Mouse (Mus musculus) heart, postnatal 0 days (tissue): ENCODE measurements around the gene Tlr12. TPM values are rescaled to one million over a fixed set of nuclear protein-coding genes. Genes with fewer than 3 reads are reported as not detected.

Experiments
- ATAC-seq: fragments of 200-750 bp; cut with Nextera tagmentation; 2 replicates; pipeline ENCODE4 v1.8.0; 2017; ENCODE audit warnings: low read depth, moderate number of reproducible peaks, moderate library complexity; ENCODE audit not compliant: insufficient read depth
- DNase-seq: peaks from one replicate; pipeline ENCODE4 v3.0.0-alpha.2; 2016; ENCODE audit warnings: low spot score
- H3K27ac ChIP-seq: fragments of 300-500 bp; sonication (generic); 2 replicates; pipeline ENCODE4 v1.5.1; 2014; ENCODE audit warnings: low read depth, mild to moderate bottlenecking
- H3K27me3 ChIP-seq: fragments of 300-500 bp; sonication (generic); 2 replicates; pipeline ENCODE4 v1.6.1; 2014; ENCODE audit warnings: low read length, mixed read lengths; ENCODE audit not compliant: control insufficient read depth, insufficient read depth
- H3K36me3 ChIP-seq: fragments of 300-500 bp; sonication (generic); replicated peaks from 2 replicates; pipeline ENCODE4 v1.6.1; 2014; ENCODE audit warnings: low read length, mixed read lengths; ENCODE audit not compliant: control insufficient read depth, insufficient read depth
- H3K4me1 ChIP-seq: fragments of 300-500 bp; sonication (generic); 2 replicates; pipeline ENCODE4 v1.6.1; 2014; ENCODE audit warnings: antibody characterized with exemption; ENCODE audit not compliant: control insufficient read depth, insufficient read depth
- H3K4me2 ChIP-seq: fragments of 300-500 bp; sonication (generic); 2 replicates; pipeline ENCODE4 v1.6.1; 2014; ENCODE audit warnings: low read depth, mild to moderate bottlenecking, low read length, moderate library complexity
- H3K4me3 ChIP-seq: fragments of 300-500 bp; sonication (generic); 2 replicates; pipeline ENCODE4 v1.5.1; 2014; ENCODE audit warnings: low read depth, low read length
- H3K9ac ChIP-seq: fragments of 300-500 bp; sonication (generic); replicated peaks from 2 replicates; pipeline ENCODE4 v1.6.1; 2014; ENCODE audit warnings: low read depth, low read length, mixed read lengths
- H3K9me3 ChIP-seq: fragments of 300-500 bp; sonication (generic); replicated peaks from 2 replicates; pipeline ENCODE4 v1.6.1; 2016; ENCODE audit warnings: low read length; ENCODE audit not compliant: control insufficient read depth
- CTCF ChIP-seq: IDR thresholded peaks from 2 replicates; pipeline ENCODE4 v1.5.1; 2016; ENCODE audit warnings: antibody characterized with exemption, control low read depth, low read depth
- EP300 ChIP-seq: IDR thresholded peaks from 2 replicates; pipeline ENCODE4 v1.6.1; 2016; ENCODE audit warnings: antibody characterized with exemption, low read depth
- WGBS: fragments of 180-500 bp; shearing (Covaris S2); extraction: QIAGEN DNeasy Blood & Tissue Kit; methylation state at CpG from one replicate; pipeline ENCODE4 v1.1.7; 2014; 5-methylcytosine and 5-hydroxymethylcytosine counted together
- polyA plus RNA-seq: library from polyadenylated mRNA; unstranded; fragments of >200 nt; fragmentation: Nextera tagmentation; extraction: Ambion mirVana; gene quantifications from 2 replicates; pipeline ENCODE4 v1.2.1, GENCODE M21; 2015
- total RNA-seq: library from RNA; depleted of rRNA; stranded (reverse); fragments of >200 nt; gene quantifications from 2 replicates; pipeline ENCODE4 v1.2.3, GENCODE M21; 2014; ENCODE audit warnings: low replicate concordance

Tlr12 gene
- total and polyA plus RNA-seq, 2 experiments from 2014 or later = 0.14 TPM; not detected in 1

- H3K4me3 ChIP-seq = no peak overlapping the region
- no peak overlapping the region for H3K4me2 ChIP-seq
- DNase-seq = no peak
- ATAC-seq = no peak
- H3K9me3 ChIP-seq = no peaks in the 10 kb centered on the region
- no peaks in the 10 kb centered on the region for H3K4me1 ChIP-seq
- no peaks in the 10 kb centered on the region for H3K36me3 ChIP-seq
- WGBS = 60% methylated on average over 10 of the region's 10 CpGs
- no peak overlapping the region for H3K9ac ChIP-seq
- H3K27ac ChIP-seq = no peak overlapping the region
- TF ChIP-seq CTCF = no peak
- no peak for TF ChIP-seq EP300
- 0 out of 2 replicates have a peak, but pooled peaks cover 1% of the 10 kb centered on the region for H3K27me3 ChIP-seq
These were observed 17.6 kb upstream of the Tlr12 start for GRCm38 (mm10) chr4:128635894-128636585.

- DNase-seq (no peak), ATAC-seq (no peak)
- Histone ChIP-seq H3K9me3 (no peaks in the 10 kb centered on the region), H3K4me2 (no peak overlapping the region), H3K27me3 (no peaks in the 10 kb centered on the region), H3K4me3 (no peak overlapping the region), H3K36me3 (no peaks in the 10 kb centered on the region), H3K9ac (no peak overlapping the region), H3K4me1 (no peaks in the 10 kb centered on the region), H3K27ac (no peak overlapping the region)
- WGBS = 81% methylated on average over 7 of the region's 7 CpGs
- no peak for TF ChIP-seq EP300
- no peak for TF ChIP-seq CTCF
These were observed 17.0 kb upstream of the Tlr12 start for GRCm38 (mm10) chr4:128635451-128635850.

- no peak overlapping the region for H3K27ac ChIP-seq
- ATAC-seq = no peak
- TF ChIP-seq EP300 (no peak), CTCF (no peak)
- DNase-seq = no peak
- H3K4me2 ChIP-seq = no peak overlapping the region
- H3K9me3 ChIP-seq = peaks cover 7% of the 10 kb centered on the region
- H3K9ac ChIP-seq = no peak overlapping the region
- 74% methylated on average over 8 of the region's 8 CpGs for WGBS
- H3K27me3 ChIP-seq = peaks cover 20% of the 10 kb centered on the region
- no peaks in the 10 kb centered on the region for H3K4me1 ChIP-seq
- H3K36me3 ChIP-seq = no peaks in the 10 kb centered on the region
- H3K4me3 ChIP-seq = no peak overlapping the region
These were observed 2.7 kb upstream of the Tlr12 start for GRCm38 (mm10) chr4:128621109-128621508.

- Histone ChIP-seq H3K9me3 (peaks cover 7% of the 10 kb centered on the region), H3K4me1 (no peaks in the 10 kb centered on the region), H3K27me3 (peaks cover 22% of the 10 kb centered on the region), H3K27ac (no peak overlapping the region), H3K9ac (no peak overlapping the region), H3K36me3 (no peaks in the 10 kb centered on the region), H3K4me2 (no peak overlapping the region), H3K4me3 (no peak overlapping the region)
- DNase-seq (no peak), ATAC-seq (no peak)
- 76% methylated on average over 6 of the region's 6 CpGs for WGBS
- no peak for TF ChIP-seq EP300
- TF ChIP-seq CTCF = no peak
These were observed 2.2 kb upstream of the Tlr12 start for GRCm38 (mm10) chr4:128620572-128620971.

- no peak for ATAC-seq
- H3K36me3 ChIP-seq = no peaks in the 10 kb centered on the region
- no peak overlapping the region for H3K4me2 ChIP-seq
- H3K4me3 ChIP-seq = no peak overlapping the region
- peaks cover 22% of the 10 kb centered on the region for H3K27me3 ChIP-seq
- H3K9me3 ChIP-seq = no peaks in the 10 kb centered on the region
- WGBS = 66% methylated on average over 2 of the region's 2 CpGs
- H3K27ac ChIP-seq = no peak overlapping the region
- no peak overlapping the region for H3K9ac ChIP-seq
- no peaks in the 10 kb centered on the region for H3K4me1 ChIP-seq
- no peak for DNase-seq
- no peak for TF ChIP-seq EP300
- TF ChIP-seq CTCF = no peak
These were observed 544 bp upstream of the Tlr12 start for GRCm38 (mm10) chr4:128618963-128619362.
